Mouse (Mus musculus): ENCODE data around the gene Pick1.

DNA sequence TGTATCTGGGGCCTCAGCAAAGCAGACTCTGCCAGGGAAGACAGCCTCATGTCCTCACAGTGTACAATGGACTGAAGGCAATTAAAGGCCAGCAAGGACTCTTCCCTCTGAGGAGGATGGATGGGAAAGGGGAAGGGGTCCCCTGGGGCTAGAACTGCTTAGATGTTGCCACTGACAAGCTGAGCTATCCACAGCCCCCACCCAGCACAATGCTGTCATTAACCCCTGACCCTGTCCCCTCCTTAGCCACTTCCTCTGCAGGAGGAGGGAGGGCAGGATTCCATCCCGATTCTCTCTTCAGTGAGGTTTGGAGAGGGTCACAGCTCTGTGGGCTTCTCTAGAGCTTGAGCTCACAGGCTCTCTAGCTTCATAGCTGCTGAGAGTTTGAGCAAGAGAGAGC lies 9.4 kb upstream of the Pick1 start:
- TF ChIP-seq POLR2A (IDR thresholded peaks at IDR 0.05; ENCODE audit: low read depth, low read length) (no peak), CTCF (IDR thresholded peaks at IDR 0.05; ENCODE audit: extremely low read depth, insufficient read depth, insufficient read length, insufficient replicate concordance) (no peak)

All from spleen, adult 2 months (tissue).